Mouse (Mus musculus) thymus, adult 2 months (tissue): ENCODE data around the gene Kdelr2.

Experiments
- CTCF ChIP-seq: fragments of 200-500 bp; IDR thresholded peaks from 2 replicates; pipeline ENCODE4 v1.5.1; 2012; ENCODE audit warnings: mild to moderate bottlenecking, control low read depth, low read length, moderate library complexity, borderline replicate concordance; ENCODE audit not compliant: control insufficient read depth, poor library complexity, insufficient read depth; ENCODE audit errors: extremely low read depth
- POLR2A ChIP-seq: fragments of 200-500 bp; IDR thresholded peaks from 2 replicates; pipeline ENCODE4 v1.6.1; 2012; ENCODE audit warnings: mild to moderate bottlenecking, low read length, control low read depth, moderate library complexity; ENCODE audit not compliant: control insufficient read depth, poor library complexity, insufficient read depth; ENCODE audit errors: extremely low read depth

DNA sequence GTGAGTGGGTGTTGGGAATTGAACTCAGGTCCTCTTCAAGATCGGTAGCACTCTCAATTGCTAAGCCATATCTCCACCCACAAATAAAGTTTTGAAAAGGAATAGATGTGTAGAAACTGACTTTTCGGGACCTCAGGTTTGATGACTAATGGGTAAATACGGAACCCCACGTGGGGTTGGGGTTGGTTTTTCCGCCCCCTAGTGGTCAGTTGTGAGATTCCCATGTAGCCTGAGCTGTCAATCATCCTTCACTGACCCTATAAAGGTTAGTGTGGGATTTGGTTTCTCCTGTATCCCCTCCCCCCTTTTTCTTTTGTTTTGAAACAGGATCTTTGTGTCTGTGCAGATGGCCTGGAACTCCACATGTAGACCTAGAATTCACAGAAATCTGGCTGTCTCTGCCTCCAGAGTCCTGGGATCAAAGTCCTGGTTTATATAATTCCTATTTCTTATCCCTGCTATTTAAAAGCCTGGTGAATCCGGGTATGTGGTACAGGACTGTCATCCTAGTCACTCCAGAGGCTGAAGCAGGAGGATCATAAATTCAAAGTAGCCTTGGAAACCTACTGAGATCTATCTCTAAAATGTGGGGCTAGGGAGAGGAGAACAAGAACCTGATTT lies 20.4 kb downstream of the Kdelr2 start:
- TF ChIP-seq POLR2A, result no peak
- no peak for TF ChIP-seq CTCF
